In genomic region chr16:89991701-89992152, GRCm38 (mm10) we compare ENCODE assay signal across 9 mouse cellular contexts.
DNase-seq lines count a peak whose midpoint lies in the region; ATAC-seq and TF ChIP-seq lines count a peak whose summit lies in the region.
"Had no signal": no experiment of that assay in that cellular context is flagged by ENCODE, and none has a peak within 500 bp of the region (broad histone marks: within the 10 kb centered on the region; RNA-seq: fewer than 3 reads in every experiment).

No protein-coding gene starts in this region.

- TF ChIP-seq CTCF in lung, adult 2 months (IDR thresholded peaks at IDR 0.05; ENCODE audit: insufficient read depth, low read length) = no peak
- no peak for TF ChIP-seq CTCF in gastrocnemius, adult 2 months (IDR thresholded peaks at IDR 0.05)

- no peaks in the 10 kb centered on the region for H3K4me1 ChIP-seq in lung, adult 2 months (ENCODE audit: control insufficient read depth, insufficient read depth, low read length)

- peak; percentile 25 to 33 for DNase-seq in lung, adult 18-20 months
- no peak for DNase-seq in lung, adult 2 months
- DNase-seq in gastrocnemius, adult 2 months = peak; percentile 72
- peak; percentile 25 to 47 for DNase-seq in kidney, postnatal 36 days
- peak; percentile 67 for DNase-seq in skeletal muscle tissue, adult 2 months (ENCODE audit: low read depth, low spot score)
- DNase-seq in layer of hippocampus, adult 11-12 months (ENCODE audit: low spot score) = no peak
- no peak for DNase-seq in right cerebral cortex, postnatal 4 days

- H3K27ac ChIP-seq in gastrocnemius, adult 2 months = peak overlapping the region; percentile 48
- H3K27ac ChIP-seq: hindbrain, embryonic 15.5 days had no signal

- intact Hi-C loops in gastrocnemius, adult 2 months (cut with DNase I) = no loop called here

- no peak for TF ChIP-seq POLR2A in lung, adult 2 months (IDR thresholded peaks at IDR 0.05; ENCODE audit: borderline replicate concordance, extremely low read depth, low read depth, low read length)

- no peak for ATAC-seq in frontal cortex, adult (ENCODE audit: low TSS enrichment)

- H3K4me3 ChIP-seq in lung, adult 2 months (replicated peaks; ENCODE audit: extremely low read depth, low read depth, low read length) = no peak overlapping the region
- no peak overlapping the region for H3K4me3 ChIP-seq in gastrocnemius, adult 2 months
- H3K4me3 ChIP-seq: hindbrain, embryonic 15.5 days had no signal

- 73% methylated on average over 12 of the region's 12 CpGs for WGBS in lung, adult 2 months

Comparison
In these comparisons a context has a peak if more than half of its experiments do, and no peak if none do; other contexts are left out.
1. DNase-seq: peak in lung, adult 18-20 months (2 of 2), gastrocnemius, adult 2 months (single experiment), kidney, postnatal 36 days (2 of 2) and skeletal muscle tissue, adult 2 months (single experiment); none in lung, adult 2 months (single experiment), layer of hippocampus, adult 11-12 months (single experiment) and right cerebral cortex, postnatal 4 days (single experiment).